Mouse (Mus musculus) lung, postnatal 0 days (tissue): ENCODE measurements around the gene Fbxl8.
A peak's percentile ranks its signal among the peaks of the same experiment; 100 is the strongest.

Experiments
- CTCF ChIP-seq: IDR thresholded peaks from 2 replicates; pipeline ENCODE4 v1.5.1; 2016; ENCODE audit warnings: antibody characterized with exemption, mild to moderate bottlenecking
- EP300 ChIP-seq: IDR thresholded peaks from 2 replicates; pipeline ENCODE4 v1.6.1; 2016; ENCODE audit warnings: antibody characterized with exemption, mild to moderate bottlenecking, control low read depth

GRCm38 (mm10) chr8:105283074-105283473, 18.6 kb downstream of the Fbxl8 start:
- TF ChIP-seq EP300 (no peak), CTCF (peak; percentile 99)
